Mouse (Mus musculus): ENCODE data around the gene Pced1b. TPM values are rescaled to one million over a fixed set of nuclear protein-coding genes. Genes with fewer than 3 reads are reported as not detected.
"Not testable (repeated sequence)": the region's sequence is repeated elsewhere in the genome, so short reads cannot be mapped to it uniquely, and the experiment has no call there.

The Pced1b gene
- polyA plus RNA-seq, 1 experiment from 2014 or later = 6.0 TPM

DNA sequence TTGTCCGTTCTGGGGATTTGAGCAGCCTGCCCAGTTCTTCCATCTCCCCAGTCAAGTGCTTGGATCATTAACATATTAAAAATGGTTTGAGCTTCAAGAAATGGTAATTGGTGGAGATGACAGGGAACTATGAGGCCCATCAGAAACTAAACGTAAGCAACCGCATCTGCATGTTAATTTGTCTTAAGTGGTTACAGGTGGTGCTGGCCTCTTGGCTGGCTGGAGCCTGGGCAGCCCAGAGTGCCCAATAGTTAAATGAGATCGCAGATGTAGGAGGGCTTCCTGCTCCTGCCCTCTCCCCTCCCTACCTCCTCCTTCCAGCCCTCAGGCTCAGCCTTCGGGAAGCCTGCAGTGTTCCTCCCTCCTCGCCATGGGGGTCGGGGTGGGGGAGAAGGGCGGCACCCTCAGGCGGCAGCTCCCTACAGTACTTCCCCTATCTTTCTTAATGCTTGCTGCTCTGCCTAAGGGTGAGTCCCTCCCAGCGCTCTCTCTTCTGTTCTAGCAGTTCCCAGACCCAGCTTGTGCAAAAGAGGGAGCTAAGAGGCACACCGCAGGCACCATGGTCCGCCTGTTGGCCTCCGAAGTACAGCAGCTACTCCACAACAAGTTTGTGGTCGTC, 136.7 kb downstream of the Pced1b start:
- H3K27ac ChIP-seq (ENCODE audit: low read length) = no peak overlapping the region
- no peaks in the 10 kb centered on the region for H3K27me3 ChIP-seq (ENCODE audit: insufficient read depth, low read length)
- no peaks in the 10 kb centered on the region for H3K36me3 ChIP-seq (ENCODE audit: insufficient read depth, low read length)
- no peak overlapping the region for H3K4me3 ChIP-seq (ENCODE audit: low read length)
- no peaks in the 10 kb centered on the region for H3K9me3 ChIP-seq (ENCODE audit: low read length)
- H3K4me1 ChIP-seq (ENCODE audit: insufficient read depth, low read length) = 0 out of 2 replicates have a peak, but pooled peaks cover 3% of the 10 kb centered on the region
- WGBS = 80% methylated on average over 14 of the region's 14 CpGs
- no peak overlapping the region for H3K9ac ChIP-seq (replicated peaks; ENCODE audit: low read length)
- no peak for ATAC-seq (ENCODE audit: low FRiP score, low TSS enrichment)
- H3K4me2 ChIP-seq (replicated peaks; ENCODE audit: low read depth, low read length) = no peak overlapping the region

DNA sequence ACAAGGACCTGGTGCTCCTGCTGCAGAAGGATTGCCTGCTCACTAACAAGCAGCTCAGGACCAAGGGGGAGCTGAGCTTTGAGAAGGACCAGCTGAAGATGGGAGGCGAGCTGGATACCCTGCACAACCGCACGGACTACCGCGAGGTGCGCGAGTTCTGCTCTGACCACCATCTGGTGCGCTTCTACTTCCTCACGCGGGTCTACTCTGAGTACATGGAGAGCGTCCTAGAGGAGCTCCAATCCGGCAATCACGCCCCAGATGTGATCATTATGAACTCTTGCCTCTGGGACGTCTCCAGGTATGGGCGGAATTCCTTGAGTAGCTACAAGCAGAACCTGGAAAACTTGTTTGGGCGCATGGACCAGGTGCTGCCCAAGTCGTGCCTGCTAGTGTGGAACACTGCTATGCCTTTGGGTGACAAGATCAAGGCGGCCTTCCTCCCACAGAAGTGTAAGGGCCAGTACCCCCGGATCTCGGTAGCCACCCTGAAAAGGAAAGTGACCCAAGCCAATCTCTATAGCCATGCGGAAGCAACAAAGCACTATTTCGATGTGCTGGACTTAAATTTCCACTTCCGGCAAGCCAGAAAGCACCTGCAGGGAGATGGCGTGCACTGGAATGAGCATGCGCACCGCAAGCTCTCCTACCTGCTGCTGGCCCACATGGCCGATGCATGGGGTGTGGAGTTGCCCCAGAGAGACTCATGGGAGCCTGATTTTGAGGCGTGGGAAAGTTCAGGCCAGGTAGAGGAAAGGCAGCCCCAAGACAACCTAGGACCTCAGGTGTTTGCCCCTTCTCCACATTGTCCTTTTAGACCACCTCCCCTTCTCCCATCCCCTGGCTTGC, 137.5 kb downstream of the Pced1b start:
- ATAC-seq (ENCODE audit: low FRiP score, low TSS enrichment) = 0 out of 2 replicates have a peak, but pooled peaks have one; percentile 12
- no peak overlapping the region for H3K4me3 ChIP-seq (ENCODE audit: low read length)
- no peak overlapping the region for H3K27ac ChIP-seq (ENCODE audit: low read length)
- no peak overlapping the region for H3K9ac ChIP-seq (replicated peaks; ENCODE audit: low read length)
- 0 out of 2 replicates have a peak, but pooled peaks cover 3% of the 10 kb centered on the region for H3K4me1 ChIP-seq (ENCODE audit: insufficient read depth, low read length)
- H3K4me2 ChIP-seq (replicated peaks; ENCODE audit: low read depth, low read length) = no peak overlapping the region
- no peaks in the 10 kb centered on the region for H3K36me3 ChIP-seq (ENCODE audit: insufficient read depth, low read length)
- H3K9me3 ChIP-seq (ENCODE audit: low read length) = no peaks in the 10 kb centered on the region
- no peaks in the 10 kb centered on the region for H3K27me3 ChIP-seq (ENCODE audit: insufficient read depth, low read length)
- 84% methylated on average over 28 of the region's 28 CpGs for WGBS

DNA sequence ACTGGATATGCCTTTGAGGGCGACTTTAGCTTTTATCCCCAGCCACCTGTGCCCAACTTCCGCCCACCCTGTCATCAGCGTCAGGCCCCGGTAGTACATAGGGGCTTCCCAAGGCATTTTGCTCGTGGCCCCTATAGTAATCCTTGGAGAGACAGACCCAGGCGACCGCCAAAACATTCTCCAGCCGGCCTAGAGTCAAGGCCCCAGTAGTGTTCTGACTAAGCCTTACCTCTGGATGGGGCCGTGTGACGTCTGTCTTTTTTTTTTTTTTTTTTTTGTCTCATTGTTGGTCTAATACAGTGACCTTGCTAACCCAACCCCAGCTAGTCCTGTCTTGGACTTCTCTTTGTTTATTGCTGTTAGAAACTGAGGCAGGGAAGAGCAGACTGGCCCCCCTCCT, 138.3 kb downstream of the Pced1b start:
- not testable (repeated sequence) for H3K4me1 ChIP-seq (ENCODE audit: insufficient read depth, low read length); H3K9ac ChIP-seq (replicated peaks; ENCODE audit: low read length); H3K27me3 ChIP-seq (ENCODE audit: insufficient read depth, low read length); H3K36me3 ChIP-seq (ENCODE audit: insufficient read depth, low read length); H3K4me2 ChIP-seq (replicated peaks; ENCODE audit: low read depth, low read length); H3K9me3 ChIP-seq (ENCODE audit: low read length); H3K4me3 ChIP-seq (ENCODE audit: low read length); ATAC-seq (ENCODE audit: low FRiP score, low TSS enrichment); H3K27ac ChIP-seq (ENCODE audit: low read length)
- 94% methylated on average over 10 of the region's 10 CpGs for WGBS

DNA sequence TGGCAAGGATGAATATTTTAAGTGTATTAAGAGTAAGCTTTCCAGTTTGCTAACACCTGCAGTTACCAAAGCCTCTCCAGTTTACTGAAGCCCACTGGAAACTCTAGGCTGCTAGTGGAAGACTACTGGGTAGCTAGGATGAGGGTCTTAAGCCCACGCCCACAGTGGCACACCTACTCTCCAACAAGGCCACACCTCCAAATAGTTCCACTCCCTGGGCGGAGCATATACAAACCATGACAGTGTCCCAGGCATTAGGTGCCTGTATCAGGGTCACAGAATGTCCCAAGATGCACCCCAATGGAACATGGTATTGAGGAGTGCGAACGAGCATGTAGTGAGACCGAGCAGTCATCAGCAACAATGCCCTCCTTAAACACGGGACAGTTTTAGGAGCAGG, 140.9 kb downstream of the Pced1b start:
- WGBS = 94% methylated on average over 6 of the region's 6 CpGs
- no peaks in the 10 kb centered on the region for H3K27me3 ChIP-seq (ENCODE audit: insufficient read depth, low read length)
- H3K9ac ChIP-seq (replicated peaks; ENCODE audit: low read length) = no peak overlapping the region
- no peaks in the 10 kb centered on the region for H3K9me3 ChIP-seq (ENCODE audit: low read length)
- no peak for ATAC-seq (ENCODE audit: low FRiP score, low TSS enrichment)
- no peaks in the 10 kb centered on the region for H3K36me3 ChIP-seq (ENCODE audit: insufficient read depth, low read length)
- no peak overlapping the region for H3K4me2 ChIP-seq (replicated peaks; ENCODE audit: low read depth, low read length)
- no peaks in the 10 kb centered on the region for H3K4me1 ChIP-seq (ENCODE audit: insufficient read depth, low read length)
- no peak overlapping the region for H3K27ac ChIP-seq (ENCODE audit: low read length)
- no peak overlapping the region for H3K4me3 ChIP-seq (ENCODE audit: low read length)

DNA sequence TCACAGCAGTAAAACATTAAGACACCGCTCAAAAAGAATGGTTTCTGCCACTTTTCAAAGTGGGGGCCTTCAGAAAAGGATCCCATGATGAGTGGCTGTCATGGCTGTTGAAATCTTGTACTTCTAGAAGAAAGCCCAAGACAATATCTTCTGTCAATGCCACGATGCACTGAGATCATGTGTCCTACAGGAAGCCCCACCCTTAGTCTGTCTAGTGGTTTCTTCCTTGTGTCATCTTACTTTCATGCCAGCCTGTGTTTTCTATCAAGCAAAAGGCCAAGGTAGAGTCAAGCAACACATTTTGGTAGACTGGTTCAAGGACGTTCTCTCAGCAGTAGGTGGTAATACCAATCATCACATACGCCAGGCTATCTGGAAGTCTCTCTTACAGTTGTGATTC, 142.7 kb downstream of the Pced1b start:
- Histone ChIP-seq H3K27ac (ENCODE audit: low read length) (no peak overlapping the region), H3K4me3 (ENCODE audit: low read length) (no peak overlapping the region), H3K36me3 (ENCODE audit: insufficient read depth, low read length) (no peaks in the 10 kb centered on the region), H3K27me3 (ENCODE audit: insufficient read depth, low read length) (no peaks in the 10 kb centered on the region), H3K9ac (replicated peaks; ENCODE audit: low read length) (no peak overlapping the region), H3K4me1 (ENCODE audit: insufficient read depth, low read length) (no peaks in the 10 kb centered on the region), H3K4me2 (replicated peaks; ENCODE audit: low read depth, low read length) (no peak overlapping the region), H3K9me3 (ENCODE audit: low read length) (no peaks in the 10 kb centered on the region)
- no peak for ATAC-seq (ENCODE audit: low FRiP score, low TSS enrichment)
- 92% methylated on average over 4 of the region's 4 CpGs for WGBS

DNA sequence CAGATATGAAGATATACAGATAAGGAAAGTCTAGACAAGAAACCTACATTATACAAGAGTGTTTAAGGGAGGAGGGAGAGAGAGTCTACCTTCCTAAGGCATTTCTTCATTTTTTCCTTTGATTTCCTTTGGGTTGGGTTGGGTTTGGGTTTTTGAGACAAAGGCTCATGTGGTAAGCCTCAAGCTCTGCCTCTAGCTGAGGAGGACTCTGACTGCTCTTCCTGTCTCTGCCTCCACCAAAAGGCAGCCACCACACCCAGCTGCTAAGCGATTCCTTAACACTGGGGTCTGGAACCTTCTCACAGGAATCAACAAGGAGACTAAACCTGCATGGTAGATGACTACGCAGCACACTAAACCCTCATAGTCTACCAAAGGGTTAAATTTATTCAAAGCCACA, 143.9 kb downstream of the Pced1b start:
- Histone ChIP-seq H3K4me1 (ENCODE audit: insufficient read depth, low read length) (no peaks in the 10 kb centered on the region), H3K9me3 (ENCODE audit: low read length) (no peaks in the 10 kb centered on the region), H3K9ac (replicated peaks; ENCODE audit: low read length) (no peak overlapping the region), H3K27ac (ENCODE audit: low read length) (no peak overlapping the region), H3K4me2 (replicated peaks; ENCODE audit: low read depth, low read length) (no peak overlapping the region), H3K36me3 (ENCODE audit: insufficient read depth, low read length) (no peaks in the 10 kb centered on the region), H3K27me3 (ENCODE audit: insufficient read depth, low read length) (no peaks in the 10 kb centered on the region), H3K4me3 (ENCODE audit: low read length) (no peak overlapping the region)
- 98% methylated on average over 2 of the region's 2 CpGs for WGBS
- ATAC-seq (ENCODE audit: low FRiP score, low TSS enrichment) = no peak

DNA sequence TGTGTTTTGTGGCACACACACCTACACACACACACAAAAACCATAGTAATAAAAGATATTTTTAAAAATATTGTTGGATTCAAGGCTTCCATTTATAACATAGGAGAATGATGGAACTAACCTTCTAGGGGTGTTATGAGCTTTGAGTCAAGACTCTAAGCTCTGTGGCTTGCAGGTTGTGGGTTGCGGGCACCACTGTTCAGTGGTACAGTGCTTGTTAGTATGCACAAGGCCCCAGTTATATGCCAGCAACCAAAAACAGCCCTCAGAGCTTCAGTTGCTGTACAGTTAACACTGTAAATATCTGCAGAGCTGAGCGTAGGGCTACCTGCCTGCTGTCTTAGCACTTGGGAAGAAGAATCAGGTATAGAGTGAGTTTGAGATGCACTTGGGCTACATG, 144.5 kb downstream of the Pced1b start:
- Histone ChIP-seq H3K4me2 (replicated peaks; ENCODE audit: low read depth, low read length) (no peak overlapping the region), H3K4me1 (ENCODE audit: insufficient read depth, low read length) (no peaks in the 10 kb centered on the region), H3K4me3 (ENCODE audit: low read length) (no peak overlapping the region), H3K36me3 (ENCODE audit: insufficient read depth, low read length) (no peaks in the 10 kb centered on the region), H3K9me3 (ENCODE audit: low read length) (no peaks in the 10 kb centered on the region), H3K27me3 (ENCODE audit: insufficient read depth, low read length) (no peaks in the 10 kb centered on the region), H3K27ac (ENCODE audit: low read length) (no peak overlapping the region), H3K9ac (replicated peaks; ENCODE audit: low read length) (no peak overlapping the region)
- 97% methylated on average over 2 of the region's 2 CpGs for WGBS
- no peak for ATAC-seq (ENCODE audit: low FRiP score, low TSS enrichment)

DNA sequence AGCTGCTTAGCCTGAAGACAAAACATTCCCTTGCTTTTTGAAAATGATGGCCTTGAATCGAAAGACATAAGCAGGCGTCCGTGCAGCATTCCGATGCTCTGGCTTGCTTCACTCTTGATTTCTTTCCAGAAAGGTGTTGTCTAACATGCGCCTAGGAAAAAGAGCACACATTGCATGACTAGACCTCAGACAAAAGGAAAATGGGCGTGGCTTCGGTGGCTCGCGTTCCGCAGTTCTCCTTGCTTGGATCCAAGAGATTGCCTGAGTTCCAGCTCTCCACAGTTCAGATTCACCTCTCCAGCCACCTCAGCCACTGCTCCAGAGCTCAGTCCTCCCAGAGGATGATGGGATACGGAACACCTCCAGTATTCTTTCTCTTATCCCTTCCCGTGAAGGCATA, 147.7 kb downstream of the Pced1b start:
- no peaks in the 10 kb centered on the region for H3K9me3 ChIP-seq (ENCODE audit: low read length)
- no peaks in the 10 kb centered on the region for H3K4me1 ChIP-seq (ENCODE audit: insufficient read depth, low read length)
- no peak overlapping the region for H3K9ac ChIP-seq (replicated peaks; ENCODE audit: low read length)
- no peak overlapping the region for H3K27ac ChIP-seq (ENCODE audit: low read length)
- WGBS = 85% methylated on average over 12 of the region's 12 CpGs
- no peak overlapping the region for H3K4me3 ChIP-seq (ENCODE audit: low read length)
- no peak for ATAC-seq (ENCODE audit: low FRiP score, low TSS enrichment)
- H3K27me3 ChIP-seq (ENCODE audit: insufficient read depth, low read length) = no peaks in the 10 kb centered on the region
- no peaks in the 10 kb centered on the region for H3K36me3 ChIP-seq (ENCODE audit: insufficient read depth, low read length)
- H3K4me2 ChIP-seq (replicated peaks; ENCODE audit: low read depth, low read length) = no peak overlapping the region

DNA sequence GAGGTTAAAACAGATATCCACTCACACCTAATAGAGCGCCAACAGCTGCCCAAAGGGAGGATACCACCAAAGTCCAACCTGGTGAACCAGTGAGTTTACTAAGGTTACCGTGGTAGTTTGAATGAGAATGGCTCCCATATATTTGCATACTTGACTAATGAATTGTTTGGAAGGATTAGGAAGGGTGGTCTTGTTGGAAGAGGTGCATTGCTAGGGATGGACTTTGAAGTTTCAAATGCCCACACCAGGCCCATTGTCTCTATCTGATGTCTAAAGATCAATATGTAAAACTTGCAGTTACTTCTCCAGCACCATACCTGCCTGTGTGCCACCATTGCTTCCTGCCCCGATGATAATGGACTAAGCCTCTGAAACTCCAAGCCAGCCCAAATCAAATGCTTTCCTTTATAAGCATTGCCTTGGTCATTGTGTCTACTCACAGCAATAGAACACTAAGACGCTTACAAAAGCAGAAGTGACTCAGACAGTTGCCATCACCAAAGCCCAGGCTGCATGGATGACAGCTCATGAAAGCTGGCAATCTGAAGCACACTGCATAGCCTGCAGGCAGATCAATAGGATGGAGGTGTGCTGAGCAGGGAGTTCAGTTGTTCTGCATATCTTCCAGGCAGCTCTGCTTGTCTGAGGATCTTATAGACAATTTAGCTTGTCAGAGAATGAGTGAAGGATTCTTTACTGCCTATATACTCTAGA, 149.8 kb downstream of the Pced1b start:
- Histone ChIP-seq H3K4me1 (ENCODE audit: insufficient read depth, low read length) (no peaks in the 10 kb centered on the region), H3K27ac (ENCODE audit: low read length) (no peak overlapping the region), H3K4me2 (replicated peaks; ENCODE audit: low read depth, low read length) (no peak overlapping the region), H3K9ac (replicated peaks; ENCODE audit: low read length) (no peak overlapping the region), H3K36me3 (ENCODE audit: insufficient read depth, low read length) (no peaks in the 10 kb centered on the region), H3K4me3 (ENCODE audit: low read length) (no peak overlapping the region), H3K9me3 (ENCODE audit: low read length) (no peaks in the 10 kb centered on the region), H3K27me3 (ENCODE audit: insufficient read depth, low read length) (no peaks in the 10 kb centered on the region)
- no peak for ATAC-seq (ENCODE audit: low FRiP score, low TSS enrichment)
- 90% methylated on average over 4 of the region's 4 CpGs for WGBS

DNA sequence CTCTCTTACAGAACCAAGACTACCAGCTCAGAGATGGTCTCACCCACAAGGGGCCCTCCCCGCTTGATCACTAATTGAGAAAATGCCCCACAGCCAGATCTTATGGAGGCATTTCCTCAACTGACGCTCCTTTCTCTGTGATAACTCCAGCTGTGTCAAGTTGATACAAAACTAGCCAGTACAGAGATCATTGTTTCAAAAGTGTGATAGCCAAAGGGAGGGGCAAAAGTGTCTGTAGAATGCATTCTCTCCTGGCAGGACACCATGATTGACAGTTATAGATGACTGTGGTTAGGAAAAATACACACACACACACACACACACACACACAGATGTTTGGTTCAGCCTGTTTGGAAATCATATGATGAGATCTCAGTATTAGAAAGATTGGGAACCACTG, 150.9 kb downstream of the Pced1b start:
- WGBS = 86% methylated on average over 2 of the region's 2 CpGs
- H3K9ac ChIP-seq (replicated peaks; ENCODE audit: low read length) = no peak overlapping the region
- H3K4me3 ChIP-seq (ENCODE audit: low read length) = no peak overlapping the region
- no peaks in the 10 kb centered on the region for H3K36me3 ChIP-seq (ENCODE audit: insufficient read depth, low read length)
- no peak overlapping the region for H3K27ac ChIP-seq (ENCODE audit: low read length)
- H3K4me1 ChIP-seq (ENCODE audit: insufficient read depth, low read length) = no peaks in the 10 kb centered on the region
- ATAC-seq (ENCODE audit: low FRiP score, low TSS enrichment) = no peak
- no peaks in the 10 kb centered on the region for H3K9me3 ChIP-seq (ENCODE audit: low read length)
- no peak overlapping the region for H3K4me2 ChIP-seq (replicated peaks; ENCODE audit: low read depth, low read length)
- no peaks in the 10 kb centered on the region for H3K27me3 ChIP-seq (ENCODE audit: insufficient read depth, low read length)

Measured in kidney, embryonic 16.5 days (tissue).